Mouse (Mus musculus): ENCODE measurements at regions not wholly inside any gene's neighbourhood (a gene's known extent, or its start where the extent isn't known, plus 50 kb on each side); places are given as distances from the start of the nearest gene placed in this dataset.

GRCm38 (mm10) chr1:57095361-57096247, 117.2 kb upstream of the Satb2 start:
- TF ChIP-seq CTCF (IDR thresholded peaks at IDR 0.05) = no peak
- intact Hi-C loops (cut with DNase I) = no loop called here
- DNase-seq = no peak
- Histone ChIP-seq H3K4me3 (no peak overlapping the region), H3K27ac (no peak overlapping the region)

GRCm38 (mm10) chr1:57096248-57096600, 117.8 kb upstream of the Satb2 start:
- H3K4me3 ChIP-seq = no peak overlapping the region
- TF ChIP-seq CTCF (IDR thresholded peaks at IDR 0.05) = no peak
- intact Hi-C loops (cut with DNase I) = no loop called here
- no peak for DNase-seq
- H3K27ac ChIP-seq = no peak overlapping the region

- H3K27ac ChIP-seq = no peak overlapping the region
- H3K4me3 ChIP-seq = no peak overlapping the region
- no peak for TF ChIP-seq CTCF (IDR thresholded peaks at IDR 0.05)
- no peak for DNase-seq
- intact Hi-C loops (cut with DNase I) = no loop called here
Measured at GRCm38 (mm10) chr1:57096740-57097139, 118.3 kb upstream of the Satb2 start.

- no peak for DNase-seq
- no peak overlapping the region for H3K4me3 ChIP-seq
- intact Hi-C loops (cut with DNase I) = no loop called here
- no peak for TF ChIP-seq CTCF (IDR thresholded peaks at IDR 0.05)
- H3K27ac ChIP-seq = no peak overlapping the region
Measured at GRCm38 (mm10) chr1:57100614-57101013, 122.2 kb upstream of the Satb2 start.

- Histone ChIP-seq H3K27ac (no peak overlapping the region), H3K4me3 (no peak overlapping the region)
- no peak for DNase-seq
- intact Hi-C loops (cut with DNase I) = no loop called here
- TF ChIP-seq CTCF (IDR thresholded peaks at IDR 0.05) = no peak
Measured at GRCm38 (mm10) chr1:57107308-57107707, 128.9 kb upstream of the Satb2 start.

GRCm38 (mm10) chr1:57120678-57121077, 142.2 kb upstream of the Satb2 start:
- TF ChIP-seq CTCF (IDR thresholded peaks at IDR 0.05) = no peak
- intact Hi-C loops (cut with DNase I) = no loop called here
- DNase-seq = no peak
- no peak overlapping the region for H3K27ac ChIP-seq
- H3K4me3 ChIP-seq = no peak overlapping the region

DNA sequence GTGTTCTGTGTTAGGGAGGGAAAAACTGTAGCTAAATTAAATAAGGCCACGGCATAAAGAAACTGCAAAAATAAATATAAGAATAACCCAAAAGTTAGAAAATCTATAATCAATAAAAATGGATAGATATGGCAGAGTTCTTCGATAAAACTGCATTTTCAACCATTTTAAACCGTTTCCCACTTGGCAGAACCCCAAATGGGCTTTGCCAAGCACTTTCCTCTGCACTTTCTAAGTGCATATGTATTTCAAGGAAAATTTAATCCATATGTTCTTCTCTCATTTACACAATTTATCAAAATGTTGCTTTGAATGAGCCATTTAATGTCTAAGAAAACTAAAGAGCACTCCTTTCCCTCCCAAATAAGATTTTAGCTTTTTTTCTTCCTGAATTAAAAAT, 165.7 kb upstream of the Satb2 start:
- TF ChIP-seq CTCF (IDR thresholded peaks at IDR 0.05) = no peak
- DNase-seq = no peak
- Histone ChIP-seq H3K4me3 (no peak overlapping the region), H3K27ac (no peak overlapping the region)
- intact Hi-C loops (cut with DNase I) = no loop called here

DNA sequence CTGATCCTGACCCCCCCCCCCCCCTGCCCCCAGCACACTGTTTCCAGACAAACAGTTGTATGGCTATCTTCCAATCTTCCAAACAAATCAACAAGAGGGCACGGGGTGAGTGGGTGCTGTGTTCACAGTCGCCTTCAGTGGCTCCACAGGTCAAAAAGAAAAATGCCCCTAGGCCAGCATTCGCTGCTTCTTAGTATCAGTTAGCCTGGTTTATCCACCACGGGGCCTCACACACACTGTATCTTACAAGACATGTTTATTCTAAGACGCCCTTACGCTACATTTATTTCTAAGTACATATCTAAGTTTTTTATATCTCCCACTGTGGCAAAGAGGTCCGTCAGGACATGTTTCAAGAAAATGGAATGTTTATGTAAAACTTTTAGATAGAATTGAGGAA, 177.4 kb upstream of the Satb2 start:
- Histone ChIP-seq H3K27ac (no peak overlapping the region), H3K4me3 (no peak overlapping the region)
- no peak for DNase-seq
- TF ChIP-seq CTCF (IDR thresholded peaks at IDR 0.05) = no peak
- intact Hi-C loops (cut with DNase I) = no loop called here

DNA sequence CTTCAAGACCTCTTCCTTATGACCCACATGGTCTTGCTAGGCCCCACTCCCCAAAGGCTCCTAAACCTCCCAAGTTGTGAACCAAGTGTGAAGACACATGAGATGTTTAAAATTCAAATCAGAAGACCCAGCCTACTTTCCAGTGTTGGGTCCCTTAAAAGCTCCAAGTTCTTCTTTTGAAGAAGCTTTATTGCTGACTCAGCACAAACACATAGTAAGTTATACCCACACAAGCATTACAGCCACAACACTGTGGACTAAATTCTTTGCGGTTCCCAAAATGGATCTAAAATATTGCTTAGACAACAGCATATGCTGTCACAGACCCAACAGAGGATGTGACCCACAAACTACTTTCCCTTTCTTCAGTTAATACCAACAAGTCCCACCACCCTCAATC, 186.0 kb upstream of the Satb2 start:
- intact Hi-C loops (cut with DNase I) = no loop called here
- Histone ChIP-seq H3K4me3 (no peak overlapping the region), H3K27ac (no peak overlapping the region)
- TF ChIP-seq CTCF (IDR thresholded peaks at IDR 0.05) = no peak
- DNase-seq = no peak

DNA sequence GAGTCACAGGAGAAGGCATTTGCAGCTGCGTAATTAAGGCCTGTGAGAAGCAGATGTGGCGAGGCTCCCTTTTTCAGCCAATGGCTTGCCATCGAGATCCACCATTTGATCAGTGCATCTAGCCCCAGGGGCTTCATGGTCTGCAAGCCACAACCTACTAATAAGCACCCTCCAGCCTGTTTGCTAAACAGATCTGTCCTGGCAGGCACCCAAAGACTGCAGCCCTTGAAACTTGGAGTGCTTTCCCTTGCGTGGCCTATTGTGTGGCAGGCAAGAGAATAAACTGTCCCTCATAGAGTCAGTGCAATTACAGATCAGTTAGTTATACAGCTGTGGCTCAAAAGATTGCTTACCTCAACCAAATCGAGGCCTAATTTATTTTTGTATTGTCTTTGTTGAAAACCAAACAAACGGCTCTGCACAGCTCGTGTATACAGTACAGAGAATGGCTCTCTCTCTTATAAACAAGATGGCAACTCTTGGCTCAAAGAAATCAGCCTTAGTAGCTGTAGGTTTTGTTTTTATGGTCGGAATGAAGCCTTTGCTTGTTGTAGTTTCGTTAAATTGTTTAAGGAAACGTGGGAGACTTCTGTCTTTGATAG, 195.9 kb upstream of the Satb2 start:
- no peak overlapping the region for H3K4me3 ChIP-seq
- DNase-seq = no peak
- TF ChIP-seq CTCF (IDR thresholded peaks at IDR 0.05) = no peak
- no peak overlapping the region for H3K27ac ChIP-seq
- intact Hi-C loops (cut with DNase I) = no loop called here

DNA sequence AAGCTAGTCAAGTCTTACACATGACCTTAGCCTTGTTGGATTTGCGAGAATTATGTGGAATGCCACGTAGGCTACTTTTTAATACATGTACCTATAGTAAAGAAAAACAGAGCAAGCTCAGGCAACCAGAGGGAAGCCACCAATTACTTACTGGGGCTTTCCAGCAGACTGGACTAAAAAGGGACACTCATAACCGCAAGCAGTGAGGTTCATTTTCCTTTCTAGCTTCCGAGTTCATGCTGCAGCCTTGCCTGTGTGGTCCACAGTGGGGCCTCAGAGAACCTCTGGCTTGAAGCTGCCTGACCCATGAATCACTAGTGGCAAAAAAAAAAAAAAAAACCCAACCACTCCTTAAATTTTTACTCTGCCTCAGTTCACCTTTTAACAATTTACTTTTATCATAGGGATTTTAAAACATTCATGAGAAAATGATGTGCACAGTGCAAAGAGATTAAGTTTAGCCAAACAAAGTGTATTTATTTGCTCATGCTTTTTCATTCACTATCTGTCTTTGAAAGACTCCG, 188.6 kb upstream of the 1700066M21Rik start:
- H3K4me3 ChIP-seq = no peak overlapping the region
- no peak for DNase-seq
- intact Hi-C loops (cut with DNase I) = no loop called here
- TF ChIP-seq CTCF (IDR thresholded peaks at IDR 0.05) = no peak
- H3K27ac ChIP-seq = no peak overlapping the region

GRCm38 (mm10) chr1:57201274-57201673, 176.1 kb upstream of the 1700066M21Rik start:
- no peak overlapping the region for H3K4me3 ChIP-seq
- no peak for DNase-seq
- no peak for TF ChIP-seq CTCF (IDR thresholded peaks at IDR 0.05)
- H3K27ac ChIP-seq = no peak overlapping the region
- intact Hi-C loops (cut with DNase I) = loop anchor here (5.0 kb wide), 1 partner anchor 1239 kb away; no protein-coding TSS in a partner anchor

- Histone ChIP-seq H3K27ac (no peak overlapping the region), H3K4me3 (no peak overlapping the region)
- DNase-seq = no peak
- TF ChIP-seq CTCF (IDR thresholded peaks at IDR 0.05) = no peak
- intact Hi-C loops (cut with DNase I) = loop anchor here (5.0 kb wide), 1 partner anchor 1242 kb away; no protein-coding TSS in a partner anchor
Measured at GRCm38 (mm10) chr1:57204331-57204730, 173.1 kb upstream of the 1700066M21Rik start.
